Mouse (Mus musculus): ENCODE results near the gene Gm10220. TPM values are rescaled to one million over a fixed set of nuclear protein-coding genes. Genes with fewer than 3 reads are reported as not detected.
A peak's percentile ranks its signal among the peaks of the same experiment; 100 is the strongest.
"Not testable (repeated sequence)": the region's sequence is repeated elsewhere in the genome, so short reads cannot be mapped to it uniquely, and the experiment has no call there.

Gm10220 gene
- not detected for total RNA-seq (2022)

- DNase-seq = not testable (repeated sequence)
These were observed at the start of gene Gm10220 for GRCm38 (mm10) chr5:26121321-26121720. TSS of gene Gm10220 (minus strand) at chr5:26121421.

DNA sequence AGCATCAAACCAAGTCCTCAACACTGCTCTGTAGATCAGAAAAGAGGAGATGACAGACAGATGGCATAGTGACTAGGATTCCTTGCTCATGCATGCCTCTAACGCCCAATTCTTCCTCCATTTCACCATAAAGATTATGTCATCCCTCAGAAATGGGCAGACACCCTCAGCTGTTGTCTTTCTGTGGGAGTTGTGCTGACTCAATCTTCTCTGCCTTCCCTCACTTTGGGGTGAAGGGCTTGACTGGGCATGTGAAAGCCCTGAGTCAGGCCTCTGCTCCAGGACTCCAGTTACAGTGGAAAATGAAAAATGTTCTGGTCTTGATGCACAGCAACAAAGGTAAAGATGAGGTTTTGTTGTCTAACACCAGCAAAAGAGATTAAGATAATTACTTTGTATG is 48.6 kb upstream of the Gm10220 start:
- no peak for DNase-seq

- no peak for DNase-seq
These were observed 44.6 kb upstream of the Gm10220 start for GRCm38 (mm10) chr5:26165791-26166165.

DNA sequence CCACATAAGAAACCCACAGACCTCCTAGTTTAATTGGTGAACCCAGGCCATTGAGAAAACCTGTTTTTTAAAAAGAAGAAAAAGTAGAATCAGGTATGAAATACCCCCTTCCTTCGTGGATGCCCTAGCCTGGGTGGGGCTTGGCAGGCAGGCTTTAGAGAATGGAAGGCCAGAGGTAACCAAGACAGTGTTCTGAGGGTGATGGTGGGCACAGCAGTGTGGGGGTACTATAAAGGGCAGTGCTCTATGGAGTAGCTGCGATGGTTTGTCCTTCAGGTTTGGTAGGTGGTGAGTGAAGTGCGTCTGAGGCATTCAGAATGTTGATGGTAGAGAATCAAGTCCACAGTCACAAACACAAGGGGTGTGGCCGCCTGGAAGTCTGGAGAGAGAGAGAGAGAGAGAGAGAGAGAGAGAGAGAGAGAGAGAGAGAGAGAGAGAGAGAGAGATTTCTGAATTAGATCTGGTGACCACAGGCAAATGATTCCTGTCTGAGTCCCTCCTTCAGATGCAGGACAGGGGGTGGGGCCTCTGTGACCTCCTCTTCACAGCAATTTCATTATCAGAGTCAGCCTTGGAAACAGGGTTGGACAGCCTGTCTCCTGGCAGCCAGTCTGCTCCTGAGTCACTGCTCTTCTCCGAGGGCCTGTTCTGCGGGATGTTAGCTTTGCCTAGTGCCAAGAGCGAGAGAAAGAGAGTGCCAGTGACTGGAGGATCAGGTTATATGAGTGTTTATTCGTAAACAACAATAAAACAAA is 44.0 kb upstream of the Gm10220 start:
- DNase-seq = peak; percentile 87

- DNase-seq = peak; percentile 83
These were observed 36.4 kb upstream of the Gm10220 start for GRCm38 (mm10) chr5:26157396-26158170.

DNA sequence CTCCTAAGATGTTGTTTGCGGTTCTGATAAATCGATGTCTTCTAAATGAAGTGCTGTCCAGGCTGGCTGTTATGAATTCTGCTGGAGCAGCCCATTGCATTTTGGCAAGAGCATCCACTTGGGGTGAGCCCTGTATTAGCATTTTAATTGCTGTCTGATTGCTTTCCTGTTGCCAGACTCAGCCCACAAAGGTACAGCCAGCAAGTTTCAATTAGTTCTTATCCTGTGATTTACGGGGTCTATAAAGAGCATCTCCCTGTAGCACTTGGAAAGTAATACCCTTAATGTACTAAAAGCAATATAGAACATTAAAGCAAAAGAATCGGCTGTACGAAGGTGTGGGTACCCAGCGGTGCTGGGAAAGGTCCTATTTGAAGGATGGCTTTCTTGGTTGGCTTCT is 21.7 kb upstream of the Gm10220 start:
- no peak for DNase-seq

GRCm38 (mm10) chr5:26105262-26105661 is 16.0 kb downstream of the Gm10220 start, which contains the start of gene 5031410I06Rik:
TSS of gene 5031410I06Rik (minus strand) at chr5:26105362.
- not testable (repeated sequence) for DNase-seq

- DNase-seq = not testable (repeated sequence)
These were observed 32.0 kb downstream of the Gm10220 start, which contains the start of gene Gm10471 for GRCm38 (mm10) chr5:26089191-26089590. TSS of gene Gm10471 (minus strand) at chr5:26089291.

DNA sequence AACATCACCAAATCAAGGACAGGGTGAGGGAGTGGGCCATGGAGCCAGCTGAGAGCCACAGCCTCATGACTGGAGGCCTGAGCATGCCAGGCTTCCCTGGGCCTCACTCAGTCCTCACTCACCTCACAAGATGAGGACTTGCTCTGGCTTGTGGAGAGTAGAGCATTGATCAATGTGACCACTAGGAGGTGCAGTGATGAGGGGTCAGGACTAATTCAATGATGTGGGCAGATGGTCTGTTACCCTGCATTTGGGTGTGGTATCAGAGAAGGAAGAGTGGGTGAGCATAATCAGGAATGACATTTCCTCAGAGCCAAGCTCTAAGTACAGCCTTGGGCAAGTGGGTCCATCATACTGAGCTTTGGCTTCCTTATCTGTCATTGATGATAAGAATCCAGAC is 42.2 kb downstream of the Gm10220 start:
- not testable (repeated sequence) for DNase-seq

DNA sequence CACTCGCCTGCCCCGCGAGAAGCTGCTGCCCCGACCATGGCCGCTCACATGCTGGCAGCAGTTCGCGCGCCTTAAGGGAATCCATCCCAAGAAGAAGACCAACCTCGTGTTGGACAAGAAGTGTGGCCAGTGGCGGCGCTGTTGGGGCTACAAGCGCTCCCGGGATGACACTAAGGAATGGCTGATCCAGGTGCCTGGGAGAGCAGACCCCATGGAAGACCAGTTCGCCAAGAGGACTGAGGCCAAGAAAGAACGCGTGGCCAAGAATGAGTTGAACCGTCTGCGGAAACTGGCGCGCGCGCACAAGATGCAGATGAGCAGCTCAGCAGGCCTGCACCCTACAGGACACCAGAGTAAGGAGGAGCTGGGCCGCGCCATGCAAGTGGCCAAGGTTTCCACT is 50.5 kb downstream of the Gm10220 start:
- no peak for DNase-seq

Other genes starting within 250 kb of the Gm10220 start
- gene Gm21663, start 179.0 kb downstream of the Gm10220 start, total RNA-seq (2022) = not detected
- under 1 TPM in 2 of 4 experiments, not detected in 2; 0.15 to 0.17 TPM for gene Gm21671, start 167.0 kb downstream of the Gm10220 start, total RNA-seq (2022)
- gene Gm21680, start 148.8 kb downstream of the Gm10220 start, total RNA-seq (2022) = not detected
- not detected for gene Gm21698, start 132.8 kb downstream of the Gm10220 start, total RNA-seq (2022)
- not detected for gene Gm1979, start 116.6 kb downstream of the Gm10220 start, total RNA-seq (2022)
- not detected for gene Gm5862, start 98.5 kb downstream of the Gm10220 start, total RNA-seq (2022)
- gene Speer4a, start 81.9 kb downstream of the Gm10220 start, total RNA-seq (2022) = under 1 TPM in 1 of 4 experiments, not detected in 3; 0.20 TPM
- under 1 TPM in 1 of 4 experiments, not detected in 3; 0.10 TPM for gene Gm7347, start 62.8 kb downstream of the Gm10220 start, total RNA-seq (2022)
- gene Gm10471, start 32.1 kb downstream of the Gm10220 start, total RNA-seq (2022) = not detected
- gene 5031410I06Rik, start 16.1 kb downstream of the Gm10220 start, total RNA-seq (2022) = under 1 TPM in 1 of 4 experiments, not detected in 3; 0.10 TPM
- under 1 TPM; 0.18 to 0.66 (median 0.28) TPM for gene Gm7361, start 136.3 kb upstream of the Gm10220 start, total RNA-seq (2022)